24 mouse cellular contexts compared by ENCODE assay signal in genomic region chr15:80028862-80029261, GRCm38 (mm10).
"Had no signal": no experiment of that assay in that cellular context is flagged by ENCODE, and none has a peak within 500 bp of the region (broad histone marks: within the 10 kb centered on the region; RNA-seq: fewer than 3 reads in every experiment).

No protein-coding gene starts in this region.

- DNase-seq: gastrocnemius, adult 2 months; gastrocnemius, postnatal 10 days; gastrocnemius, postnatal 25 days; heart, adult 18-20 months; heart, postnatal 10 days; heart, postnatal 4 days; kidney, adult 18-20 months; kidney, adult 9 months; kidney, postnatal 14 days; layer of hippocampus, adult 9-11 months; liver; liver, embryonic 13.5 days had no signal

- H3K9me3 ChIP-seq: heart, embryonic 10.5 days; hindbrain, embryonic 13.5 days; hindbrain, embryonic 15.5 days; kidney, embryonic 15.5 days; limb, embryonic 10.5 days had no signal

- H3K36me3 ChIP-seq: heart, embryonic 10.5 days; heart, embryonic 12.5 days; hindbrain, embryonic 13.5 days; hindbrain, embryonic 15.5 days; kidney, embryonic 15.5 days; limb, embryonic 10.5 days; limb, embryonic 12.5 days; liver, embryonic 13.5 days had no signal

- H3K27ac ChIP-seq: gastrocnemius, adult 2 months; heart, embryonic 10.5 days; hindbrain, embryonic 13.5 days; hindbrain, embryonic 15.5 days; hindbrain, postnatal 0 days; kidney, embryonic 15.5 days; kidney, postnatal 0 days; left cerebral cortex, adult 2 months; limb, embryonic 10.5 days; limb, embryonic 12.5 days; liver, embryonic 13.5 days had no signal

- H3K9ac ChIP-seq: heart, embryonic 12.5 days; hindbrain, embryonic 13.5 days; hindbrain, embryonic 15.5 days; kidney, embryonic 15.5 days; limb, embryonic 12.5 days; liver, embryonic 13.5 days had no signal

- ATAC-seq: hindbrain, postnatal 0 days; intestine, embryonic 16.5 days had no signal

- H3K4me2 ChIP-seq: heart, embryonic 12.5 days; hindbrain, embryonic 13.5 days; hindbrain, embryonic 15.5 days; kidney, embryonic 15.5 days; limb, embryonic 12.5 days; liver, embryonic 11.5 days; liver, embryonic 13.5 days had no signal

- H3K4me3 ChIP-seq: gastrocnemius, adult 2 months; heart, embryonic 10.5 days; heart, embryonic 12.5 days; hindbrain, embryonic 13.5 days; hindbrain, embryonic 15.5 days; kidney, embryonic 15.5 days; left cerebral cortex, adult 2 months; limb, embryonic 10.5 days; limb, embryonic 12.5 days; liver, embryonic 13.5 days had no signal

- H3K27me3 ChIP-seq: heart, embryonic 12.5 days; hindbrain, embryonic 15.5 days; kidney, embryonic 15.5 days; limb, embryonic 12.5 days had no signal
